Mouse (Mus musculus) limb, embryonic 15.5 days (tissue): ENCODE measurements around the gene Tnfrsf22. TPM values are rescaled to one million over a fixed set of nuclear protein-coding genes. Genes with fewer than 3 reads are reported as not detected.
A peak's percentile ranks its signal among the peaks of the same experiment; 100 is the strongest.
"Not testable (repeated sequence)": the region's sequence is repeated elsewhere in the genome, so short reads cannot be mapped to it uniquely, and the experiment has no call there.

ENCODE experiments used
- ATAC-seq: fragments of 200-750 bp; cut with Nextera tagmentation; 2 replicates; pipeline ENCODE4 v1.8.0; 2017; ENCODE audit warnings: low read depth, moderate TSS enrichment; ENCODE audit not compliant: insufficient number of reproducible peaks, low FRiP score, low TSS enrichment
- H3K27ac ChIP-seq: fragments of 300-500 bp; sonication (generic); 2 replicates; pipeline ENCODE4 v1.5.1; 2015; ENCODE audit warnings: moderate library complexity, mild to moderate bottlenecking, inconsistent platforms
- H3K27me3 ChIP-seq: fragments of 300-500 bp; sonication (generic); 2 replicates; pipeline ENCODE4 v1.6.1; 2015; ENCODE audit warnings: inconsistent platforms
- H3K36me3 ChIP-seq: fragments of 300-500 bp; sonication (generic); 2 replicates; pipeline ENCODE4 v1.6.1; 2015; ENCODE audit warnings: inconsistent platforms
- H3K4me1 ChIP-seq: fragments of 300-500 bp; sonication (generic); 2 replicates; pipeline ENCODE4 v1.6.1; 2015; ENCODE audit warnings: inconsistent platforms
- H3K4me2 ChIP-seq: fragments of 300-500 bp; sonication (generic); 2 replicates; pipeline ENCODE4 v1.6.1; 2015; ENCODE audit warnings: mild to moderate bottlenecking, inconsistent platforms
- H3K4me3 ChIP-seq: fragments of 300-500 bp; sonication (generic); 2 replicates; pipeline ENCODE4 v1.5.1; 2015; ENCODE audit warnings: mild to moderate bottlenecking, inconsistent platforms
- H3K9ac ChIP-seq: fragments of 300-500 bp; sonication (generic); 2 replicates; pipeline ENCODE4 v1.6.1; 2015; ENCODE audit warnings: inconsistent platforms
- H3K9me3 ChIP-seq: fragments of 300-500 bp; sonication (generic); 2 replicates; pipeline ENCODE4 v1.6.1; 2016; ENCODE audit warnings: inconsistent platforms
- WGBS: fragments of 180-500 bp; shearing (Covaris S2); methylation state at CpG from one replicate; pipeline ENCODE4 v1.1.7; 2015; 5-methylcytosine and 5-hydroxymethylcytosine counted together
- polyA plus RNA-seq: library from polyadenylated mRNA; unstranded; fragments of >200 nt; fragmentation: Nextera tagmentation; extraction: Ambion mirVana; gene quantifications from 2 replicates; pipeline ENCODE4 v1.2.1, GENCODE M21; 2015

The Tnfrsf22 gene
- 8.8 and 9.2 TPM in 2 replicates for polyA plus RNA-seq

DNA sequence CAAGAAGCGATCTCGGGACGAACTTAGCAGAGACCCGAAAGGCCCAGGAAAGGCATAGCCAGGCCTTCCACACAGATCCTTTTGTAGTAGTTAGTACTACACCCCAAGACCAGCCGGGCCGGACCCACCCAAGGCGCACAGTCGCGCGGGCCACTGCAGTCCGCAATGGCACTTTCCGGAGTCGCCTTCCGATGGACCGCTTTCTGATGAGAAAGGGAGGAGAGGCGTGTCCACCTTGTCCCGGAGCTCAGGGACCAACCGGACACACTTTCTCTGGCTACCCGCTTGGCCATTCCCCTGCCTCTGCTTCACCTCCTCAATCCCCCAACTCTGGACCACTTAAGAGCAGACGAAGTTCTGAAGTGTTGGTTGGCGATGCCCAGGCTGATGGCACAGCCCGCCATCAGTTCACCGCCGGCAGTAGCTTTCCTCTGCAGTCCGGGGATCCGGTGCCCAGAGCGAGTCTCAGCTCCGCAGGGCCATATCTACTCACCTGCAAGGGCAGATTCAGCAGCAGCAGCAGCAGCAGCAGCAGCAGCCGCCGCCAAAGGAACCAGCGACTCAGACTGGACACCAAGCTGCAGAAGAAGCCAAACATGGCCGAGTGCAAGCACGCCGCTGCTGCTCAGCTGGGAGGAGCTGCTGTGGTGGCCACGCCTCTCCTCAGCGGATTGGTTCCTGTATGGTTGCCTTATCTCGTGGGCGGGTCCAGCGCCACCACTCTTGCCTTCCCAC is at the start of gene Tnfrsf22:
Gene Tnfrsf22 (minus strand): TSS at position 628 of the 735 bp plus-strand sequence.
- Histone ChIP-seq H3K9me3 (no peaks in the 10 kb centered on the region), H3K9ac (peak within 1 kb of the TSS; percentile 42), H3K36me3 (no peaks in the 10 kb centered on the region), H3K27me3 (no peaks in the 10 kb centered on the region), H3K4me1 (no peaks in the 10 kb centered on the region), H3K27ac (no peak within 1 kb of the TSS), H3K4me3 (peak within 1 kb of the TSS; percentile 64), H3K4me2 (peak within 1 kb of the TSS; percentile 91)
- WGBS, result 2% methylated on average over 39 of the region's 39 CpGs
- ATAC-seq, result peak; percentile 80

- H3K36me3 ChIP-seq, result peaks cover 89% of the 10 kb centered on the region
Observed at GRCm38 (mm10) chr7:143696140-143696539, 46.7 kb upstream of the Tnfrsf22 start.

DNA sequence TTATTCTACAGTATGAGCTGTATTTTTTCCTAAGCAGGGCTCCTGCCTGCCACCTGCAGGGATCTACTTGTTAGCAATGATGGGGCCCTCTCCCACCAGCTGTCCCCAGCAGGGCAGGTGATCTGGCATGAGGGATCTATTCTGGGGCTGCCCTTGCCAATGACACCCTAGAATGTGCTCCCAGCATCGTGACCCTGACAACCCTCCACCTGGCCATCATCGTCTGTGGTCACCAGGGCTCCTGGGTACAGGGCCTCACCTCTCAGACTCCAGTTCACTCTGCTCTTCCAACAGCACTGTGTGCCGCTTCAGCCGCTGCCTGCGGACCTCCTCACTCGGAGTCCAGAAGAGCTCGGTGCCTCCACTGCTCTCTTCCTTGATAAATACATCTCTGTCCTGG is 45.1 kb upstream of the Tnfrsf22 start:
- no peak overlapping the region for H3K27ac ChIP-seq
- no peak for ATAC-seq
- H3K4me3 ChIP-seq, result no peak overlapping the region
- H3K9me3 ChIP-seq, result no peaks in the 10 kb centered on the region
- H3K4me1 ChIP-seq, result no peaks in the 10 kb centered on the region
- H3K9ac ChIP-seq, result no peak overlapping the region
- WGBS, result 90% methylated on average over 7 of the region's 7 CpGs
- H3K4me2 ChIP-seq, result no peak overlapping the region
- H3K36me3 ChIP-seq, result peaks cover 94% of the 10 kb centered on the region
- no peaks in the 10 kb centered on the region for H3K27me3 ChIP-seq

More at GRCm38 (mm10) chr7:143696140-143696539, 46.7 kb upstream of the Tnfrsf22 start:
- Histone ChIP-seq H3K9ac (no peak overlapping the region), H3K27me3 (no peaks in the 10 kb centered on the region), H3K4me3 (no peak overlapping the region), H3K4me1 (no peaks in the 10 kb centered on the region), H3K4me2 (no peak overlapping the region), H3K27ac (no peak overlapping the region), H3K9me3 (no peaks in the 10 kb centered on the region)
- WGBS, result 58% methylated on average over 2 of the region's 2 CpGs
- no peak for ATAC-seq

- H3K4me3 ChIP-seq, result no peak overlapping the region
- no peak overlapping the region for H3K9ac ChIP-seq
- H3K4me2 ChIP-seq, result no peak overlapping the region
- no peaks in the 10 kb centered on the region for H3K9me3 ChIP-seq
- H3K36me3 ChIP-seq, result peaks cover 98% of the 10 kb centered on the region
- no peaks in the 10 kb centered on the region for H3K4me1 ChIP-seq
- 90% methylated on average over 12 of the region's 12 CpGs for WGBS
- no peak overlapping the region for H3K27ac ChIP-seq
- H3K27me3 ChIP-seq, result no peaks in the 10 kb centered on the region
- ATAC-seq, result no peak
Observed at GRCm38 (mm10) chr7:143692746-143693510, 43.5 kb upstream of the Tnfrsf22 start.

GRCm38 (mm10) chr7:143691909-143692308 is 42.4 kb upstream of the Tnfrsf22 start:
- Histone ChIP-seq H3K9ac (no peak overlapping the region), H3K36me3 (peaks cover 96% of the 10 kb centered on the region), H3K27ac (no peak overlapping the region), H3K4me1 (no peaks in the 10 kb centered on the region), H3K4me2 (no peak overlapping the region), H3K9me3 (no peaks in the 10 kb centered on the region), H3K4me3 (no peak overlapping the region), H3K27me3 (no peaks in the 10 kb centered on the region)
- WGBS, result 96% methylated on average over 4 of the region's 4 CpGs
- ATAC-seq, result no peak

DNA sequence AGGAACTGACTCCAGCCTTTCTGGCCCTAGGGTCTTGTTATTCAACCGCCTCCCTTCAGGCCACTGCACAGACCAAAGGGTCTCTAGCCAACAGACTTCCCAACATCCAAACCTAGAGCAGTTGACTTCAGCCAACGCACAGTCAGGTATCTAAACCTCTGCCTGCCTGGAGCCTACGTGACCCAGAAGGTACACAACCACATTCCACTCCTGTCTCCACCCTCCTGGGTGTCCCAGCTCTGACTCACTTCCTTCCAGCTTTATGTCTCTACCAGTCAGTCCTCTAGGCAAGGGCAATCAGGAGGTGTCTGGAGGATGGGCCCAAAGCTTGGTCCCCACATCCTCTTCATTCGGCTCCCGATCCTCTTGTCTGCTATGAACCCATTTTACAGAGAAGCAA is 41.7 kb upstream of the Tnfrsf22 start:
- Histone ChIP-seq H3K4me3 (no peak overlapping the region), H3K9ac (no peak overlapping the region), H3K27me3 (no peaks in the 10 kb centered on the region), H3K9me3 (no peaks in the 10 kb centered on the region), H3K4me2 (no peak overlapping the region), H3K36me3 (peaks cover 88% of the 10 kb centered on the region), H3K27ac (no peak overlapping the region), H3K4me1 (no peaks in the 10 kb centered on the region)
- ATAC-seq, result no peak
- 82% methylated on average over 5 of the region's 5 CpGs for WGBS

GRCm38 (mm10) chr7:143689946-143690345 is 40.5 kb upstream of the Tnfrsf22 start:
- WGBS, result 68% methylated on average over 4 of the region's 4 CpGs
- no peak for ATAC-seq
- no peaks in the 10 kb centered on the region for H3K9me3 ChIP-seq

GRCm38 (mm10) chr7:143689481-143689880 is 40.0 kb upstream of the Tnfrsf22 start:
- H3K27ac ChIP-seq, result no peak overlapping the region
- no peak overlapping the region for H3K4me2 ChIP-seq
- H3K36me3 ChIP-seq, result peaks cover 71% of the 10 kb centered on the region
- 80% methylated on average over 7 of the region's 7 CpGs for WGBS
- H3K9me3 ChIP-seq, result no peaks in the 10 kb centered on the region
- peaks cover 4% of the 10 kb centered on the region; the same call in 1 of the 2 replicates for H3K4me1 ChIP-seq
- no peak overlapping the region for H3K4me3 ChIP-seq
- no peak for ATAC-seq
- H3K27me3 ChIP-seq, result no peaks in the 10 kb centered on the region
- no peak overlapping the region for H3K9ac ChIP-seq

More at GRCm38 (mm10) chr7:143689946-143690345, 40.5 kb upstream of the Tnfrsf22 start:
- Histone ChIP-seq H3K27me3 (no peaks in the 10 kb centered on the region), H3K4me3 (no peak overlapping the region), H3K4me1 (peaks cover 4% of the 10 kb centered on the region; the same call in 1 of the 2 replicates), H3K36me3 (peaks cover 76% of the 10 kb centered on the region), H3K4me2 (no peak overlapping the region), H3K27ac (no peak overlapping the region), H3K9ac (no peak overlapping the region)

DNA sequence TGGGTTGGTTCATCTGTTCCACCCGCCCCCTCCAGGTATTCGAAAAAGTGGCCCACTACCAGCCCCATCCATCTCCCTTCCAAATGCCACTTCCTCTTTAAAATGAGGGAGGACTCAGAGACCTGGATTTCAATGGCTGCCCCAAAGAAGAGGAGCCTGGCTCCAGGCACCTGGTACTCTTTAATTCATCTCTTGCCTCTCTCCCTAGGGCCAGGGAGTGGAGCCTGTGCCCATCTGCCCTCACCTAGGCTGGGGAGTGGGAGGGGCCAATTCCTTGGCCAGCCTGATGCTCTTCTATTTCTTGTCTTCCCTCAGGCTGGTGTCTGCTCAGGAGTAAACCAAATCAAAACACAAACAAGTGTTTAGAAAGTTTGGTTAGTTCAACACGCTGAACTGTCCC is 37.2 kb upstream of the Tnfrsf22 start:
- WGBS, result 77% methylated on average over 3 of the region's 3 CpGs
- H3K27ac ChIP-seq, result not testable (repeated sequence)

GRCm38 (mm10) chr7:143686191-143686590 is 36.7 kb upstream of the Tnfrsf22 start:
- not testable (repeated sequence) for H3K9ac ChIP-seq, H3K4me2 ChIP-seq, H3K9me3 ChIP-seq, H3K4me3 ChIP-seq, ATAC-seq, H3K4me1 ChIP-seq, H3K27me3 ChIP-seq, H3K27ac ChIP-seq
- peaks cover 38% of the 10 kb centered on the region for H3K36me3 ChIP-seq
- 45% methylated on average over 4 of the region's 4 CpGs for WGBS

More for the DNA sequence above, 37.2 kb upstream of the Tnfrsf22 start:
- not testable (repeated sequence) for H3K4me1 ChIP-seq, H3K4me3 ChIP-seq, H3K9me3 ChIP-seq, H3K4me2 ChIP-seq, ATAC-seq, H3K9ac ChIP-seq, H3K27me3 ChIP-seq
- H3K36me3 ChIP-seq, result peaks cover 43% of the 10 kb centered on the region

DNA sequence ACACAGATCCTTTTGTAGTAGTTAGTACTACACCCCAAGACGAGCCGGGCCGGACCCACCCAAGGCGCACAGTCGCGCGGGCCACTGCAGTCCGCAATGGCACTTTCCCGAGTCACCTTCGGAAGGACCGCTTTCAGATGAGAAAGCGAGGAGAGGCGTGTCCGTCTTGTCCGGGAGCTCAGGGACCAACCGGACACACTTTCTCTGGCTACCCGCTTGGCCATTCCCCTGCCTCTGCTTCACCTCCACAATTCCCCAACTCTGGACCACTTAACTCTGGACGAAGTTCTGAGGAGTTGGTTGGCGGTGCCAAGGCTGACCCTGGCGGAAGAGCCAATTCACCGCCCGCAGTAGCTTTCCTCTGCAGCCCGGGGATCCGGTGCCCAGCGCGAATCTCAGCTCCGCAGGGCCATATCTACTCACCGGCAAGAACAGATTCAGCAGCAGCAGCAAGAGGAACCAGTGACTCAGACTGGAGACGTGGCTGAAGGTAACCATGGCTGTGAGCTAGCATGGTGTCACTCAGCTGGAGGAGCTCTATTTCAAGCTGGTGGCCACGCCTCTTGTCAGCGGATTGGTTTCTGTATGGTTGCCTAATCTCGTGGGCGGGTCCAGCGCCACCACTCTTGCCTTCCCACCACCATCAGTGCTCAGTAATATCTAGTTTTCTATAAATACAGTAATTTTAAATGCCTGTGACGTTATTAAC is 36.1 kb upstream of the Tnfrsf22 start, which contains the start of gene Tnfrsf23:
Gene Tnfrsf23 (minus strand): TSS at position 514 of the 709 bp plus-strand sequence.
- peak; percentile 83 for ATAC-seq
- no peaks in the 10 kb centered on the region for H3K27me3 ChIP-seq
- no peak within 1 kb of the TSS; the same call in 1 of the 2 replicates for H3K27ac ChIP-seq
- no peaks in the 10 kb centered on the region for H3K9me3 ChIP-seq
- WGBS, result 2% methylated on average over 35 of the region's 35 CpGs
- H3K4me1 ChIP-seq, result peaks cover 4% of the 10 kb centered on the region; the same call in 1 of the 2 replicates
- H3K9ac ChIP-seq, result no peak within 1 kb of the TSS
- peaks cover 32% of the 10 kb centered on the region for H3K36me3 ChIP-seq
- peak within 1 kb of the TSS; percentile 81 for H3K4me2 ChIP-seq
- H3K4me3 ChIP-seq, result peak within 1 kb of the TSS; percentile 46
